In genomic region chr11:65930796-65931195, GRCm38 (mm10) we compare ENCODE assay signal across 17 mouse cellular contexts.
DNase-seq lines count a peak whose midpoint lies in the region; ATAC-seq and TF ChIP-seq lines count a peak whose summit lies in the region.
"Had no signal": no experiment of that assay in that cellular context is flagged by ENCODE, and none has a peak within 500 bp of the region (broad histone marks: within the 10 kb centered on the region; RNA-seq: fewer than 3 reads in every experiment).

No protein-coding gene starts in this region.

- no peak overlapping the region for H3K9ac ChIP-seq in forebrain, embryonic 15.5 days (replicated peaks)
- no peak overlapping the region for H3K9ac ChIP-seq in forebrain, embryonic 12.5 days
- H3K9ac ChIP-seq in stomach, postnatal 0 days (ENCODE audit: low read length): no peak overlapping the region
- H3K9ac ChIP-seq: hindbrain, embryonic 13.5 days; liver, embryonic 13.5 days; midbrain, embryonic 13.5 days; neural tube, embryonic 15.5 days had no signal

- no peaks in the 10 kb centered on the region for H3K9me3 ChIP-seq in forebrain, embryonic 15.5 days
- H3K9me3 ChIP-seq in forebrain, embryonic 12.5 days: no peaks in the 10 kb centered on the region
- no peaks in the 10 kb centered on the region for H3K9me3 ChIP-seq in stomach, postnatal 0 days (ENCODE audit: control insufficient read depth, low read length)
- H3K9me3 ChIP-seq: hindbrain, embryonic 13.5 days; liver, embryonic 13.5 days; midbrain, embryonic 13.5 days; neural tube, embryonic 15.5 days had no signal

- 55% methylated on average over 2 of the region's 2 CpGs for WGBS in forebrain, embryonic 15.5 days
- WGBS in forebrain, embryonic 12.5 days: 90% methylated on average over 2 of the region's 2 CpGs
- WGBS in stomach, postnatal 0 days: 86% methylated on average over 2 of the region's 2 CpGs

- H3K4me2 ChIP-seq in forebrain, embryonic 15.5 days (replicated peaks): no peak overlapping the region
- H3K4me2 ChIP-seq in forebrain, embryonic 12.5 days: no peak overlapping the region
- no peak overlapping the region for H3K4me2 ChIP-seq in stomach, postnatal 0 days (replicated peaks; ENCODE audit: low read depth)
- H3K4me2 ChIP-seq: heart, embryonic 11.5 days; hindbrain, embryonic 13.5 days; liver, embryonic 13.5 days; midbrain, embryonic 13.5 days; neural tube, embryonic 15.5 days had no signal

- peak; percentile 48; the same call in 1 of the 2 replicates for ATAC-seq in forebrain, embryonic 15.5 days (replicated peaks)
- ATAC-seq in forebrain, embryonic 12.5 days (ENCODE audit: low FRiP score): no peak
- ATAC-seq in stomach, postnatal 0 days (ENCODE audit: low FRiP score, low TSS enrichment): no peak
- ATAC-seq: midbrain, embryonic 13.5 days had no signal

- no peaks in the 10 kb centered on the region for H3K36me3 ChIP-seq in forebrain, embryonic 15.5 days
- H3K36me3 ChIP-seq in forebrain, embryonic 12.5 days (replicated peaks): no peaks in the 10 kb centered on the region
- H3K36me3 ChIP-seq in stomach, postnatal 0 days (ENCODE audit: control insufficient read depth, insufficient read depth, low read length): no peaks in the 10 kb centered on the region
- H3K36me3 ChIP-seq: hindbrain, embryonic 13.5 days; liver, embryonic 13.5 days; midbrain, embryonic 13.5 days; neural tube, embryonic 15.5 days had no signal

- H3K27me3 ChIP-seq in forebrain, embryonic 15.5 days: no peaks in the 10 kb centered on the region
- H3K27me3 ChIP-seq in forebrain, embryonic 12.5 days: no peaks in the 10 kb centered on the region
- H3K27me3 ChIP-seq in stomach, postnatal 0 days (ENCODE audit: control insufficient read depth, insufficient read depth, low read length): no peaks in the 10 kb centered on the region
- H3K27me3 ChIP-seq: hindbrain, embryonic 13.5 days; liver, embryonic 13.5 days; midbrain, embryonic 13.5 days; neural tube, embryonic 15.5 days had no signal

- H3K4me1 ChIP-seq in forebrain, embryonic 15.5 days: peaks cover 4% of the 10 kb centered on the region; the same call in 1 of the 2 replicates
- H3K4me1 ChIP-seq in forebrain, embryonic 12.5 days: 0 out of 2 replicates have a peak, but pooled peaks cover 5% of the 10 kb centered on the region
- no peaks in the 10 kb centered on the region for H3K4me1 ChIP-seq in stomach, postnatal 0 days (replicated peaks; ENCODE audit: control insufficient read depth, insufficient read depth)
- H3K4me1 ChIP-seq: liver, embryonic 13.5 days had no signal

- no peak for TF ChIP-seq EP300 in stomach, postnatal 0 days (optimal IDR thresholded peaks at IDR 0.05)

- peak overlapping the region; percentile 70 for H3K27ac ChIP-seq in forebrain, embryonic 15.5 days (replicated peaks)
- H3K27ac ChIP-seq in forebrain, embryonic 12.5 days: no peak overlapping the region
- no peak overlapping the region for H3K27ac ChIP-seq in stomach, postnatal 0 days (replicated peaks)
- H3K27ac ChIP-seq: hindbrain, embryonic 13.5 days; liver, embryonic 13.5 days; midbrain, embryonic 13.5 days; neural tube, embryonic 15.5 days had no signal

- no peak overlapping the region for H3K4me3 ChIP-seq in forebrain, embryonic 15.5 days
- no peak overlapping the region for H3K4me3 ChIP-seq in forebrain, embryonic 12.5 days (replicated peaks)
- no peak overlapping the region for H3K4me3 ChIP-seq in stomach, postnatal 0 days (ENCODE audit: low read depth, low read length)
- H3K4me3 ChIP-seq: hindbrain, embryonic 13.5 days; liver, embryonic 13.5 days; midbrain, embryonic 13.5 days; neural tube, embryonic 15.5 days had no signal

- TF ChIP-seq CTCF in stomach, postnatal 0 days (IDR thresholded peaks at IDR 0.05; ENCODE audit: low read depth): no peak

- DNase-seq in right cerebral cortex, adult 2 months (ENCODE audit: low spot score in 2 of 2): peak; percentile 44 to 45
- DNase-seq in right cerebral cortex, postnatal 4 days: no peak
- DNase-seq in layer of hippocampus, postnatal 14 days (ENCODE audit: low spot score in 2 of 2): peak; percentile 34 to 62
- no peak for DNase-seq in stomach, postnatal 0 days (ENCODE audit: low spot score)
- no peak for DNase-seq in cerebellum, adult 9-11 months
- DNase-seq in embryo, embryonic 10 days (ENCODE audit: low spot score): no peak
- DNase-seq: adrenal gland, postnatal 10 days; cerebellum, adult 18-20 months; heart, postnatal 14 days; kidney, postnatal 4 days; liver, embryonic 13.5 days had no signal

Comparison
In these comparisons a context has a peak if more than half of its experiments do, and no peak if none do; other contexts are left out.
1. DNase-seq: peak in right cerebral cortex, adult 2 months (2 of 2) and layer of hippocampus, postnatal 14 days (2 of 2); none in right cerebral cortex, postnatal 4 days (single experiment), stomach, postnatal 0 days (single experiment), cerebellum, adult 9-11 months (single experiment) and embryo, embryonic 10 days (single experiment).